Mouse (Mus musculus): Measurements from ENCODE around the gene Gnai3. TPM values are rescaled to one million over a fixed set of nuclear protein-coding genes. Genes with fewer than 3 reads are reported as not detected.

Gnai3 gene
- polyA plus RNA-seq, 1 experiment from 2014 or later = 49.1 TPM

GRCm38 (mm10) chr3:108147386-108148235, 1.7 kb upstream of the Gnai3 start:
- WGBS (ENCODE audit: insufficient replicate concordance) = 59% methylated on average over 11 of the region's 11 CpGs
- Histone ChIP-seq H3K27ac (ENCODE audit: low read depth) (peak overlapping the region; percentile 48), H3K4me2 (ENCODE audit: low read depth, low read length) (peak overlapping the region; percentile 91), H3K27me3 (ENCODE audit: insufficient read depth, low read length) (no peaks in the 10 kb centered on the region), H3K4me1 (ENCODE audit: insufficient read depth) (peaks cover 22% of the 10 kb centered on the region), H3K36me3 (replicated peaks; ENCODE audit: insufficient read depth, low read length) (peaks cover 2% of the 10 kb centered on the region; the same call in 1 of the 2 replicates), H3K9ac (replicated peaks) (0 out of 2 replicates have a peak overlapping the region, but pooled peaks have one; percentile 3), H3K9me3 (ENCODE audit: low read length) (no peaks in the 10 kb centered on the region), H3K4me3 (ENCODE audit: low read depth, low read length) (no peak overlapping the region)
- TF ChIP-seq EP300 (IDR thresholded peaks at IDR 0.05; ENCODE audit: low read depth) (peak; percentile 76), CTCF (IDR thresholded peaks at IDR 0.05; ENCODE audit: low read depth) (peak; percentile 98)
- DNase-seq (peak; percentile 92), ATAC-seq (peak; percentile 55)

DNA sequence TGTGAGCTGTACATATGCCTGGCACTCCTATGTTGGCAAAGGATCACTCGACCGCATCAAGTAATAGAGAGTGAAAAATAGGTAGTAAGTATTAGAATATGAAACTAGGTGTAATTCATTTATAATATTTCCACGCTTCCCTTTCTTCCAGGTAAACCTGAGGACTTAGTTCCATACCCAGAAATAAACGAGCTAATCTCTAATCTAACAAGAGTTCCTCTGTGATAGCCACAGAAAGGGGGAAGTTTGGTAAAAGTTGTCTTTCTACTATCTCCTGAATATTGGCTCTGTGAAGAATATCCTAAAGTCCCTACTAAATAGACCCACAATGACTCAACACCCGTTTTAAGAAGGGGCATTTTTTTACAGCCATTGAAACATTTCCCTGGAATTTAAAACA, 725 bp upstream of the Gnai3 start:
- 37% methylated on average over 5 of the region's 5 CpGs for WGBS (ENCODE audit: insufficient replicate concordance)
- peak overlapping the region; percentile 99 for H3K4me3 ChIP-seq (ENCODE audit: low read depth, low read length)

GRCm38 (mm10) chr3:108140786-108141185, 5.2 kb downstream of the Gnai3 start:
- no peak overlapping the region for H3K9ac ChIP-seq (replicated peaks)
- H3K27ac ChIP-seq (ENCODE audit: low read depth) = no peak overlapping the region
- no peak for TF ChIP-seq CTCF (IDR thresholded peaks at IDR 0.05; ENCODE audit: low read depth)
- H3K36me3 ChIP-seq (replicated peaks; ENCODE audit: insufficient read depth, low read length) = peaks cover 22% of the 10 kb centered on the region
- DNase-seq (no peak), ATAC-seq (no peak)
- no peak overlapping the region for H3K4me2 ChIP-seq (ENCODE audit: low read depth, low read length)
- WGBS (ENCODE audit: insufficient replicate concordance) = 66% methylated on average over 4 of the region's 4 CpGs
- H3K4me3 ChIP-seq (ENCODE audit: low read depth, low read length) = no peak overlapping the region
- peaks cover 11% of the 10 kb centered on the region; the same call in 1 of the 2 replicates for H3K4me1 ChIP-seq (ENCODE audit: insufficient read depth)
- no peaks in the 10 kb centered on the region for H3K27me3 ChIP-seq (ENCODE audit: insufficient read depth, low read length)
- H3K9me3 ChIP-seq (ENCODE audit: low read length) = no peaks in the 10 kb centered on the region

More for the DNA sequence above, 725 bp upstream of the Gnai3 start:
- peak overlapping the region; percentile 99 for H3K9ac ChIP-seq (replicated peaks)
- peaks cover 2% of the 10 kb centered on the region; the same call in 1 of the 2 replicates for H3K36me3 ChIP-seq (replicated peaks; ENCODE audit: insufficient read depth, low read length)
- ATAC-seq (no peak), DNase-seq (no peak)
- H3K4me1 ChIP-seq (ENCODE audit: insufficient read depth) = peaks cover 22% of the 10 kb centered on the region
- peak overlapping the region; percentile 98 for H3K27ac ChIP-seq (ENCODE audit: low read depth)
- H3K4me2 ChIP-seq (ENCODE audit: low read depth, low read length) = peak overlapping the region; percentile 91
- no peak for TF ChIP-seq CTCF (IDR thresholded peaks at IDR 0.05; ENCODE audit: low read depth)
- no peak for TF ChIP-seq EP300 (IDR thresholded peaks at IDR 0.05; ENCODE audit: low read depth)
- H3K27me3 ChIP-seq (ENCODE audit: insufficient read depth, low read length) = no peaks in the 10 kb centered on the region
- no peaks in the 10 kb centered on the region for H3K9me3 ChIP-seq (ENCODE audit: low read length)

DNA sequence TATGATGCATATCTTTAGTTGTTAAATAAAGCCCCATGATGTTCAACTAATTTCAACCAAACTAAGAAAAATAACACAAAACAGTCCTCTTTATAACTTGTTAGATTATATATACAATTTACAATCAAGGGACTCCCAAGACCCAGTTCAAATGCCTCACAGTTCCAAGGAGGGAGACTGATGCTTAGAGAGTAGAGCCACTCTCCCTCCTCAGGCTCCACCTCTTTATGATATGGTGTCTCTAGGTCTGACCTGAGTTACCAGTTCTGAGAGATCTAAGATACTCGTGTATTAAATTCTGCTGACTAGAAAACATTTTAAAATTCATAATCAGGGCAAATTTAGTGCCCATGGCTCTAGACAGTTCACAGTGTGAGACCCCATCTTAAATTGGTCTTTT, 6.8 kb downstream of the Gnai3 start:
- H3K9ac ChIP-seq (replicated peaks) = no peak overlapping the region
- no peaks in the 10 kb centered on the region for H3K9me3 ChIP-seq (ENCODE audit: low read length)
- H3K27me3 ChIP-seq (ENCODE audit: insufficient read depth, low read length) = no peaks in the 10 kb centered on the region
- H3K4me2 ChIP-seq (ENCODE audit: low read depth, low read length) = no peak overlapping the region
- H3K27ac ChIP-seq (ENCODE audit: low read depth) = no peak overlapping the region
- 66% methylated on average over 1 of the region's 1 CpGs for WGBS (ENCODE audit: insufficient replicate concordance)
- H3K36me3 ChIP-seq (replicated peaks; ENCODE audit: insufficient read depth, low read length) = peaks cover 22% of the 10 kb centered on the region
- TF ChIP-seq EP300 (IDR thresholded peaks at IDR 0.05; ENCODE audit: low read depth) (no peak), CTCF (IDR thresholded peaks at IDR 0.05; ENCODE audit: low read depth) (no peak)
- no peak for ATAC-seq
- H3K4me3 ChIP-seq (ENCODE audit: low read depth, low read length) = no peak overlapping the region
- H3K4me1 ChIP-seq (ENCODE audit: insufficient read depth) = peaks cover 13% of the 10 kb centered on the region; the same call in 1 of the 2 replicates
- DNase-seq = no peak

DNA sequence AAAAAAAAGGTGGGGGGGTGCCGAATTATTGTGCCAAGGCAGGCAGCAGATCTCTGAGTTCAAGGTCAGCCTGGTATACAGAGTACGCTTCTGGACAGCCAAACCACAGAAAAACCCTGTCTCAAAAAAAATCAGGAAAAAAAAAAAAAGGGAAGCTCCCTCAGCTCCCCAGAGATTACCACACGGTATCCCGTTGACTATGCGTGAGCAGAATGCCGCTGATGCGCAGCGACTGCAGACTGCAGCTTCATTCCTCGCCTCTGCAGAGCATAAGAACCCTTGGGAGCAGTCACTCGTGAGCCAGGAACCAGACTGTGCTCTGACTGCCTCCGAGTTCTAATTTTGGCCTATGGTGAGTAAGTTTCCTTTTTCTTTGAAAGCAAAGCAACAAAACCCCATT, 11.2 kb downstream of the Gnai3 start:
- no peak overlapping the region for H3K27ac ChIP-seq (ENCODE audit: low read depth)
- H3K4me3 ChIP-seq (ENCODE audit: low read depth, low read length) = no peak overlapping the region
- ATAC-seq (no peak), DNase-seq (no peak)
- no peaks in the 10 kb centered on the region for H3K27me3 ChIP-seq (ENCODE audit: insufficient read depth, low read length)
- H3K9ac ChIP-seq (replicated peaks) = no peak overlapping the region
- H3K4me2 ChIP-seq (ENCODE audit: low read depth, low read length) = no peak overlapping the region
- peaks cover 32% of the 10 kb centered on the region for H3K4me1 ChIP-seq (ENCODE audit: insufficient read depth)
- no peaks in the 10 kb centered on the region for H3K9me3 ChIP-seq (ENCODE audit: low read length)
- TF ChIP-seq EP300 (IDR thresholded peaks at IDR 0.05; ENCODE audit: low read depth) (no peak), CTCF (IDR thresholded peaks at IDR 0.05; ENCODE audit: low read depth) (no peak)
- 46% methylated on average over 11 of the region's 11 CpGs for WGBS (ENCODE audit: insufficient replicate concordance)
- H3K36me3 ChIP-seq (replicated peaks; ENCODE audit: insufficient read depth, low read length) = peaks cover 8% of the 10 kb centered on the region; the same call in 1 of the 2 replicates

DNA sequence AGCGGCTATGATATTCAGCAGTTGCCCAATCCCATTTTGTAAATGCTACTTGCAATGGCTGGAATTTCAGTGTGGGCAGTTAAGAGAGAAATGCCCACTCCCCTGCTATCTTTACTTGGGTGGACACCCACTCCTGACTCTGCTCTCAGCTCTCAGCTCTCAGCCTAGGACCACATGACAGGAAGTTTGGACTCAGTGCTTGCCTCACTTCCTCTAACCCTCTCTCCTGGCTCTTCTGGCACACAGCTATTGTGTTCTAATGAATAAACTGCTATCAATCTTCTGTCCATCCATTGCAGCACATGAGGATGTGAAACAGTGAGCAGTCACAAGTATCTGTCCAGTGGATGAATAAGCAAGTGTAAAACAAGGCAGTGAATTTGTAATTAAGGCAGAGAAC, 13.5 kb downstream of the Gnai3 start:
- no peak for DNase-seq
- WGBS (ENCODE audit: insufficient replicate concordance) = 79% methylated on average over 1 of the region's 1 CpGs
- H3K4me2 ChIP-seq (ENCODE audit: low read depth, low read length) = no peak overlapping the region
- no peak overlapping the region for H3K4me3 ChIP-seq (ENCODE audit: low read depth, low read length)
- peaks cover 47% of the 10 kb centered on the region for H3K4me1 ChIP-seq (ENCODE audit: insufficient read depth)
- H3K27me3 ChIP-seq (ENCODE audit: insufficient read depth, low read length) = no peaks in the 10 kb centered on the region
- peak overlapping the region; percentile 19 for H3K27ac ChIP-seq (ENCODE audit: low read depth)
- TF ChIP-seq CTCF (IDR thresholded peaks at IDR 0.05; ENCODE audit: low read depth) = no peak
- H3K9me3 ChIP-seq (ENCODE audit: low read length) = no peaks in the 10 kb centered on the region
- H3K36me3 ChIP-seq (replicated peaks; ENCODE audit: insufficient read depth, low read length) = 0 out of 2 replicates have a peak, but pooled peaks cover 3% of the 10 kb centered on the region
- no peak overlapping the region for H3K9ac ChIP-seq (replicated peaks)
- 0 out of 2 replicates have a peak, but pooled peaks have one; percentile 21 for ATAC-seq
